ENCODE assay signal across 8 mouse cellular contexts in genomic region chr2:116070614-116071425, GRCm38 (mm10). TPM values are rescaled to one million over a fixed set of nuclear protein-coding genes. Genes with fewer than 3 reads are reported as not detected.
DNase-seq lines count a peak whose midpoint lies in the region; ATAC-seq lines count a peak whose summit lies in the region.

No protein-coding gene starts in this region.

- peak overlapping the region; percentile 69 for H3K4me2 ChIP-seq in hindbrain, embryonic 12.5 days (replicated peaks)
- peak overlapping the region; percentile 59 for H3K4me2 ChIP-seq in midbrain, embryonic 14.5 days (ENCODE audit: low read length)

- H3K9ac ChIP-seq in hindbrain, embryonic 12.5 days = peak overlapping the region; percentile 97
- H3K9ac ChIP-seq in midbrain, embryonic 14.5 days (replicated peaks; ENCODE audit: low read length) = peak overlapping the region; percentile 74

- peak overlapping the region; percentile 99 for H3K27ac ChIP-seq in heart, embryonic 10.5 days
- no peak overlapping the region for H3K27ac ChIP-seq in brown adipose tissue, adult 24 weeks (replicated peaks; ENCODE audit: low read depth, low read length)
- peak overlapping the region; percentile 98 for H3K27ac ChIP-seq in hindbrain, embryonic 12.5 days
- H3K27ac ChIP-seq in midbrain, embryonic 14.5 days (replicated peaks; ENCODE audit: low read depth, low read length) = peak overlapping the region; percentile 84

- DNase-seq in heart, embryonic 10.5 days (ENCODE audit: low spot score) = no peak
- DNase-seq in heart, adult 18-20 months = no peak
- peak; percentile 26 for DNase-seq in midbrain, embryonic 14.5 days
- DNase-seq in thymus, postnatal 36 days = no peak
- no peak for DNase-seq in cerebellum, adult 9-10 months
- no peak for DNase-seq in cerebellum, postnatal 4 days (ENCODE audit: low spot score in 2 of 2)

- peaks cover 4% of the 10 kb centered on the region for H3K27me3 ChIP-seq in heart, embryonic 10.5 days (ENCODE audit: insufficient read depth, poor library complexity, severe bottlenecking)
- H3K27me3 ChIP-seq in hindbrain, embryonic 12.5 days = peaks cover 14% of the 10 kb centered on the region
- H3K27me3 ChIP-seq in midbrain, embryonic 14.5 days (ENCODE audit: control insufficient read depth, insufficient read depth, low read length) = peaks cover 11% of the 10 kb centered on the region

- no peaks in the 10 kb centered on the region for H3K9me3 ChIP-seq in heart, embryonic 10.5 days
- H3K9me3 ChIP-seq in hindbrain, embryonic 12.5 days (replicated peaks) = no peaks in the 10 kb centered on the region
- no peaks in the 10 kb centered on the region for H3K9me3 ChIP-seq in midbrain, embryonic 14.5 days (ENCODE audit: control insufficient read depth, low read length)

- ATAC-seq in hindbrain, embryonic 12.5 days (ENCODE audit: low FRiP score) = no peak
- no peak for ATAC-seq in midbrain, embryonic 14.5 days (ENCODE audit: low FRiP score, low TSS enrichment)

- no peaks in the 10 kb centered on the region for H3K36me3 ChIP-seq in heart, embryonic 10.5 days
- no peaks in the 10 kb centered on the region for H3K36me3 ChIP-seq in hindbrain, embryonic 12.5 days
- H3K36me3 ChIP-seq in midbrain, embryonic 14.5 days (ENCODE audit: control insufficient read depth, insufficient read depth, low read length) = no peaks in the 10 kb centered on the region

- peak overlapping the region; percentile 93 for H3K4me3 ChIP-seq in heart, embryonic 10.5 days
- 0 out of 2 replicates have a peak overlapping the region, but pooled peaks have one; percentile 65 for H3K4me3 ChIP-seq in brown adipose tissue, adult 24 weeks (ENCODE audit: insufficient read depth, low read depth, low read length)
- H3K4me3 ChIP-seq in hindbrain, embryonic 12.5 days = peak overlapping the region; percentile 69
- peak overlapping the region; percentile 66 for H3K4me3 ChIP-seq in midbrain, embryonic 14.5 days (replicated peaks; ENCODE audit: low read depth, low read length)

- peaks cover 36% of the 10 kb centered on the region for H3K4me1 ChIP-seq in heart, embryonic 10.5 days
- peaks cover 4% of the 10 kb centered on the region; the same call in 1 of the 2 replicates for H3K4me1 ChIP-seq in brown adipose tissue, adult 24 weeks (ENCODE audit: control insufficient read depth, insufficient read depth, insufficient read length, low read length)
- peaks cover 30% of the 10 kb centered on the region for H3K4me1 ChIP-seq in hindbrain, embryonic 12.5 days
- no peaks in the 10 kb centered on the region; the same call in 1 of the 2 replicates for H3K4me1 ChIP-seq in midbrain, embryonic 14.5 days (ENCODE audit: control insufficient read depth, insufficient read depth, low read length)

- 18% methylated on average over 10 of the region's 10 CpGs for WGBS in heart, embryonic 10.5 days
- whole genome bisulfite sequencing in hindbrain, embryonic 12.5 days = 6% methylated on average over 10 of the region's 10 CpGs
- WGBS in midbrain, embryonic 14.5 days = 6% methylated on average over 10 of the region's 10 CpGs

RNA-seq across cellular contexts. Expression of gene Meis2, which starts 5.2 kb away (rescaled TPM):
- 45.2 and 62.7 TPM in 2 replicates for polyA plus RNA-seq in heart, embryonic 10.5 days (2016; fragmentation: Nextera tagmentation; extraction: Ambion mirVana)
- total RNA-seq in heart, adult 18-20 months (2021) = 10 to 100 TPM; 19.1 to 24.3 TPM
- 12.2 and 14.6 TPM in 2 replicates for polyA plus RNA-seq in brown adipose tissue, adult 24 weeks (2012; ENCODE audit: insufficient read depth, insufficient read length, missing spikeins)
- 130 and 155 TPM in 2 replicates for polyA plus RNA-seq in hindbrain, embryonic 12.5 days (2016; fragmentation: Nextera tagmentation; extraction: Ambion mirVana)
- polyA plus RNA-seq in midbrain, embryonic 14.5 days (2014; fragmentation: Nextera tagmentation; extraction: Ambion mirVana) = 83.1 and 84.9 TPM in 2 replicates
